Mouse (Mus musculus) B cell, adult 2 months (primary cell): Measurements from ENCODE around the gene Tbl1xr1.

Experiments
- DNase-seq, 2 experiments: peaks; one replicate each; pipeline ENCODE4 v3.0.0; 2022

Tbl1xr1 gene

DNA sequence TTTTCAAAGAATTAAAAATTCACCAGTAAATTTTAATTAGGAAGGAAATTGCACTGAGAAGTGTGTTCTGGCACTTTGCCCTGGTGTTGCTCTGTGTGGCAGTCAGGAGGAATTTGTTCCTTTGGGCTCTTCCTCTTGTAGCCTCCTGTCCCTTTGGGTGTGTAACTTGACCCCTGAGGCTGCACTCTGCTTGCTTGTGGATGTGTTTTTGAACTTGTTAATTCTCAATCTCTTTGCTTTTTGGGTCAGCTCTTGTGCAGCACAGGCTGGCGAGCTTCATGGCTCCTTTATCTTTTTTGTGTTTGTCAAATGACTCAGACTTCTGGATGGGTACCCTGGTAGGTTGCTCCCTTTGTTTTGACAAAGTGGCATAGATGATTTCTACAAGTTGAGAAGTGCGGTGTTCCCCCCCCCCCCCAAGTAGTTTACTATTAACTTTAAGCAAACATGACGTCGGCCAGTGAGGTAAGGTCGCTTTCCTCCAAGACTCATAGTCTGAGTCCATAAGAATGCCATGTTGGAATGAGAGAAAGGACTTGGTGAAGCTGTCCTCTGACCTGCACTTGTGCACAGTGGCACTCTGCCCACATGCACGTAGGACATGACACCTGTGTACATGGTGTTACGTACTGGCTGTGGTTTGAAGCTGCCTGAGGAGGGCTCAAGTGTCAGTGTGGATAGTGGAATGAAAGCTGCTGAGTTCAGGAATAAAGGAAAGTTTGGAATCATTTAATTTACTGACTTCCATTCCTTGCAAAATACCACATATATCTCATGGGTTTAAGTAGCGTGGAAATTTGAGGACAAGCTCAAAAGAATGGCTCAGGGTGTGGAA lies 14.2 kb downstream of the Tbl1xr1 start:
- DNase-seq = no peak

DNA sequence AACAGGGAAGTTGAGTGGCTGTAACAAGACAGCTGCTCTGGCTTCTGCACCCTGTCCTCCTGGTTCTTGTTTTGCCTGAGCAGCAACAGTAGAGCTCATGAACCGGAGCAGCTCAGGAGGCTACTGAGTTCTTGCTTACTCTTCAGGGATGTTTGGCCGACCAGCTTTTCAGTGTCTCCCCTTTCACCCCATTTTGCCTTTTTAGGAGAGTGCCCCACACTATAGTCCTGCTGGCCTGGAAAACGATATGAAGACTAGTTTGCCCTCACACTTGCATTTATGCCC lies 14.8 kb downstream of the Tbl1xr1 start:
- DNase-seq = no peak

DNA sequence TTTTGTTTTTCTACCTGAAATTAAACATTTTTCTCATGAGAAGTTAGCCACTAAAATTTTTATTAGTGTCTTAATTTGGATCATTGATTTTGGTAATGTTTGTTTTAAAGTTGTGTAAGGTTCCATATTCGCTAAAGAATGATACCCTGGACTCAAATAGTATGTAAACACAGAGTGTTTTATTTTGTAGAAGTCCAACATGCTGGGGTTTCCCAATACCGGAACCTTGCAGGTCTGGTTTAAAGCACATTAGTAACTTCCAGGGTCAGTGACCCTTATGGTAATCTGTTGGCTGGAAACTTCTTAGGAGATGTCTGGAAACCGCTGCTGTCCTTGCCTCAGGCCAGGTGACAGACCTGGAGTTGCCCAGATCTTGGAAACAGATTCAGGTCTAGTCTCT lies 15.2 kb downstream of the Tbl1xr1 start:
- DNase-seq = no peak

DNA sequence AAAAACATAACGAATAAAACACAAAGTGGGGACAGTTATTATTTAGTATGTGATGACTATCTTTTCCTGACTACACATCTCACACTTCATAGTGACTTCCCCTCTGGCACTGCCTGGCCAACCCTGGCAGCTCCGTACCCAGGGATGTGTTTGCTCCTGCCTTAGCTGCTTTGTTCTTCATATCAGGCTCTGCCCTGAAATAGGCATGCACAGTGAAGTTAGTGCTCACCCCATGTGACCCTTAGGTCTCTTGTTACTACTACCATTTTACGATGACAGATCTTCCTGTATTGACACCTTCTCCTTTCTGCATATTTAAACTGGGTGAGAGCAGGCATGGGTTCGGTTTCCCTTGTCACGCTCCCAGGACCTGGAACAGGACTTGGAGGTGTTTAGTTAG lies 16.3 kb downstream of the Tbl1xr1 start:
- no peak for DNase-seq

DNA sequence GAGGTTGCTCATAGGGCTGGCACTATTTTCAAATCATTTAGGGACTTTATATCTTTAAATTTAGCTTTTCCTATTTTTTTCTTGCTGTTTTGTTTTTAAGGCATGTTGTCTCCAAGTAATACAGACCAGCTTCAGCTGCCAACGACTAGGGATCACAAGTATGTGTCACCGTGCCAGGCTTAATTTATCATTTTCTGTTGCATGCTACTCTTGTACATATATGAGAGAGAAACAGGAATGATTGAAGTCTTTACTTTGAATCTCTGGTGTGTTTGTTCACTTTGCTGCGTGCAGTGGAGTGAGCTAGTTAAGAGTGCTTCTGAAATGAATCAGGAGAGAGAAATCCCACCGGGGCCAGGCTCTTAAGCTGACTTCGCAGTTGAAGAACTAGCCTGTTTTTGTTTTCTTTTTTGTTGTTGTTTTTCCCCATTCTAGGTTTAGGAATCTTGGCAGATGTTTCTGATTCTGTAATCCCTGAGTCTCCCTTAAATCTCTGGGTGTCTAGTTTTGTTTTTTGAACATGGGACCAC lies 27.6 kb downstream of the Tbl1xr1 start:
- no peak for DNase-seq

DNA sequence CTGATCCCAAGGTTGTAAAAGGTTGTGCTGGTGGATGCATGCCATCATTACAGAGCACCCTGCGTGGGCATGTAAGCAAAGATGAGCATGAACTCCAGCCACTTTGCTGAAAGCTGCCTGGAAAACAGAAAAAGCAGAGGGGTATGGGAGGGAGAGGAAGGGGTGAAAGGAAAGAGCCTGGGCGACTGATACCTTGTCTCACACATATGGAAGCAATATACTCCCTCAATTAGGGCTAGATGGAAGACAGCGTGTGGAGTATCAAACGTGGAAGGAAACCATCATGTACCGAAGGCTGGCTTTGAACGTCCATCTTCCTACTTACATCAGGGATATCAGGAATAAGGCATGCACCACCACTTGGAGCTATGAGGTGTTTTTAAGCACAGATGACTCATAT lies 29.0 kb downstream of the Tbl1xr1 start:
- no peak for DNase-seq

DNA sequence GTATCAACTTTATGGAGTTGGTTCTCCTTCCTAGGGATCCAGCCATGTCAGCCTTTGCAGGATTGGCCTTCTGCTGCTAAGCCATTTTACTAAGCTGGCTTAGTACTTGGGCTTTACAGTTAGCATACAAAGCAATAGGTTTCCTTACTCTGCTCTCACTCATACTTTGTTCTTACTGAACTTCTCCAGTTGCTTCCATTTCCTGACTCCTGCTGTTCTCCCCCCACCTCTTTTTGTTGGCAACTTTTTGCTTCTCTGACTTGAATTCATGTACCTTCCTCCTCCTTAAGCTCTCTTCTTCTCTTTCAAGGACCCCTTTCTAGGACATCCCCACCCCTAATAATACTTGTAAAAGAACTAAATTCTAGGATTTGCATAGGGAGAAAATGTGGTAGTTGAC lies 31.6 kb downstream of the Tbl1xr1 start:
- no peak for DNase-seq

DNA sequence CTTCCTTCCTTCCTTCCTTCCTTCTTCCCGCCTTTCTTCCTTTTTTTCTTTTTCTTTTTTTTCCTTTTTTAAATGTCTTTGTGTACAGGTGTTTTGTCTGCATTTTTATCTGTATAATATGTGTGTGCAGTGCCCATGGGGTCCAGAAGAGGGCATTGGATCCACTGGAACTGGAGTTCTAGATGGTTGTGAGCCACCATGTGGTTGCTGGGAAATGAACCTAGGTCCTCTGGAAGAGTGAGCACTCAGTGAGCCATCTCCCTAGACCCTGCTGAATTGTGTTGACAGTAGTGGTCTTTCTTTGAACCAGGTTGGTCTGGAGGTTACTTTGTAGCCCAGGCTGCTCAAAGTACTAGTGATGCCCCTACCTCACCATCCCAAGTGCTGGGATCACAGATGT lies 33.2 kb downstream of the Tbl1xr1 start:
- DNase-seq = peak; percentile 29 to 45

DNA sequence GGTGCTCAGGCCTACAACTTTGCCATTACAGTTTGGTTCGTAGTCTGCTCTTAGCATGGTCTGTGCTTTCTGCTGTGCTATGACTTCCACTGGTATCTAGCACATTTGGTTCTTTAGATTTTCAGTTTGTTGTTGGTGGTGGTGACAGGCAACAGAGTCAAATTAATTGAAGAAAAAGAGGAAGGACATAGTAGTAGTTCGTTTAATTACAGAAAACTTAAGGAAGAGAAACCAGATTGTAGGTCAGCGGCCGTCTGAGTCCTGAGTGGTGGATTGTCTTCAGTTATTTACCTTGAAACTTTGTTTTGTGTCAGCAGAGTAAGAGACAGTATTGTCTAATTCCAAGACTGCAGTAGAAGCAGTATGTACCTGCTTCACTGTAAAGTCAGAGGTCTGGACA lies 37.3 kb downstream of the Tbl1xr1 start:
- DNase-seq = peak in 1 of 2 experiments; percentile 24

DNA sequence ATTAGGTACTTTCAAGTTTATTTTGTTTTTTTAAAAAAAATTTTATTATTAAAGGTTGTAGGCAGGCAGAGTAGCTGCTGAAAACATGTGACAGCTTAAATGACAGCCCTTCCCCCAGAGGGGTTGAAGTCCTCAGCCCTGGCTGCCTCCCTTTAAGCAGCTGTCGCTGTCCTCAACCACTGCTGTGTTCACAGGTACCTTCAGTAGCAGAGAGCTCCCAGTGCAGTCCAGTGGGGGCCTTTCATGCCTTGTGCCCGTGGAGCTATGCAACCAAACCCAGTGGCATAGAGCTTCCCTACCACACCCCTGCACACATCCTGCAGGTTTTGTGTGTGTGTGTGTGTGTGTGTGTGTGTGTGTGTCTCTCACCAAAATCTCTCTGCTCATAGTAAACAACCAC lies 38.8 kb downstream of the Tbl1xr1 start:
- peak; percentile 25 to 29 for DNase-seq

DNA sequence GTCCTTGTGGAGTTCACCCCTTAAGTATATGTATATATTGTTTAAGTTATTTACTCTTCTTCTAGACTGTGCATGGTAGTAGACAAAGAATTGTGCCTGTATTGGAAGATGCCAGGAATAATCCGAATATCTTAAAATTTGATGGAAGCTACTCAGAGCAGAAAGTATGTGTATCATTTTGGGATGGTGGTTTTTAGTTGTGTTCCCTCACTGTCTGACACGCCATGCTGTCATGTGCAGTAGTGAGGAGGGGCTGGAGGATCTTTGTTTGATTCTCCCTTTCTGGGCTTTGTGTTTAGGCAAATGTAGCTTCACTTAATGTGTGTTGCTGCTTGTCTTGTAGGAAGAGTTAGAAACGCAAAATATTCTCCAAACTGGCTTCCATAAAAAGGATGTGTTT lies 39.2 kb downstream of the Tbl1xr1 start:
- DNase-seq = no peak

DNA sequence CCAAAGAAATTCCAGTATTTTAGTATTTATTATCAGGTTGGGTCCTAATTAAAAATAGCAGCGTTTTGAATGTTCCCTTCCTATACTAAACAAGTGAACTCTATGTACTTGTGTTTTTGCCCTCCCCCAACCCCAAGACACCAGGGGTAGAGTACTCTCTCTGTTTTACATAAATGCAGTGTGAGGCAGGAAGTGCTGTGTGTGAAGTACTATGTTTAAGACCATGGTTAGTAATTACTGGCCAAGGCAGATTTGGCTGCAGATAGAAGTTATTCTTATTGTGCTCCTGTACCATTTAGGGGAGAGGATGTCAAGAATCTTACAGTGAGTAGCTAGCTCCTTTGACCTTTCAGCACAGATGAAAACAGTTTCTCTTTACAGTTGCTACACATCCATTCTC lies 39.7 kb downstream of the Tbl1xr1 start:
- DNase-seq = no peak

DNA sequence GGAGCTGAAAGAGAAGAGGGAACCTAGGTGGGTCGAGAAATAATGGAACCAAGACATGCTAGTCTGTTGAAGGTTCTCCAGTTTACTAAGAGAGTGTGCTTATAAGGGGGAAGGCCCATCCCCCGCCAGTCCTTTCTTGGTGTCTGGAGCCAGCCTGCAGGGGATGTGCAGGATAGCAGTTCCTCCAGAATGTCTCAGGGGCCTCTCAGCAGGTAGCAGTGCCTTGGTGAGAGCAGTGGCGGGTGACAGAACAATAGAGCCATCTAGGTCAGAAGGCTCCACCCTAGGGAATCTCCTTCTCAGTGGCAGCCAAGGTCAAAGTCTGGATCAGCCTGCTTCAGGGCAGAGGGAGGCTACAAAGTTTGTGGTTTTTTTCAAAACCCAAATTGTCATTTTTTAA lies 45.3 kb downstream of the Tbl1xr1 start:
- peak; percentile 36 to 44 for DNase-seq

DNA sequence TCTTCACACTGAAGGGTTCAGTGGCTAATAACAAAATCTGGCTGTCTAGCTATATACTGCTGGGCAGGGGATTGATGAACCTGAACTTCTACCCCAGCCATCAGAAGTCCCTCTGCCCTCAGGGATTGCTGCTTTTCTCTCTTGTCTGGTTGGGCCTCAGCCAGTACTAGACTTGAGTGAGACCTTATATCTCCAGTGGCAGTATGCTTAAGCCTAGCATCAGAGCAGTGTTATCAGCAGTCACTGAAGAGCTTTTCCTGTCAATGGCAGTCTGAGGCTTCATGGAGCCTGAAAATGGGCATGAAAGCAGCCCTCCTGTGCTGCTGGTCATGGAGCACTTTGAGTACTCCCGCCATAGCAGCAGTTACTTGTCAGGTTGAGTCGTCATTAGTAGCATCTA lies 46.7 kb downstream of the Tbl1xr1 start:
- no peak for DNase-seq

DNA sequence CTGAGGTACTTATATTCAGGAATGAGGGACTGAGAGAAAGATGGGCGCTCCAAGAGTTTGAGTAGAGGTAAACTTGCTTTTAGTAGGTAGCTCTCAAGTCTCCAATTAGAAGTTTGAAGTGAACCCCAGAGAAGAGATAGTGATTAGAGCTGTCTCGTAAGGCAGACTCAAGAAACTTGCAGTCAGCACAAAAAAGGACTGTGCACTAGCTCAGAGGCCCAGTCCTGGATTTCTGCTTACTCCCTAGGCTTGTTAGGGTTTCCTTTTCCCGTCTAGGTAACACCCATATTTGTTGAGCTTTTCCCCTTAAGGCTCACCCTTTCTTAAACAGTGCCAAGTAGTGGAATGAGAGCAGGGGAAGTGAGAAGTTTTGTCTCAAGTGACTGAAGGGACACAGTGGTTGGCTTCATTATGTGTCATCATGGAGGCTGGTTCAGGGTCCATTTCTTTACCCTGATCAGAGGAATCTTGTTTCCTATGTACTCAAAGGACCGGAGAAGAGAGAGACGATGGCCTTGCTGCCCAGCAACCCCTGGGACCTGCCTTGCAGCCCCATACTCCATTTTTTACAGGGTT lies 49.9 kb downstream of the Tbl1xr1 start:
- peak in 1 of 2 experiments; percentile 21 for DNase-seq

DNA sequence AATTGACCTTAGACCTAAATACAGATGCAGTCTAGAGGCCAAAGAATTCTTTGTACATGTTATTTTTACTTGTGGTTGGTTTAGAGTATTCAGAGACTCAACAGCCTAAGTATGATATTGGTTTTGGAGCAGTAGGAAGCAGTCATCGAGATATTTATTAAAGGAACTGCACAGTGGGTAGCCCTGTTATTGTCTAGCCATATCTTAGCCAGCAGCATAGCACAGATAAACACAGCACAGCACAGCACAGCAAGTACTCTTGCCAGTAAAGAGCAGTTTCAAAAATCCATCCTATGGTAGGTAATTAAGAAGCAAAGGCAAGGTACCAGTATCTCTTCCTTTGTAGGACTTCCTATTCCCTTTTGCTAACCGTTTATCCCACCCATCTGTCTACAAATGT lies 54.8 kb downstream of the Tbl1xr1 start:
- DNase-seq = no peak

DNA sequence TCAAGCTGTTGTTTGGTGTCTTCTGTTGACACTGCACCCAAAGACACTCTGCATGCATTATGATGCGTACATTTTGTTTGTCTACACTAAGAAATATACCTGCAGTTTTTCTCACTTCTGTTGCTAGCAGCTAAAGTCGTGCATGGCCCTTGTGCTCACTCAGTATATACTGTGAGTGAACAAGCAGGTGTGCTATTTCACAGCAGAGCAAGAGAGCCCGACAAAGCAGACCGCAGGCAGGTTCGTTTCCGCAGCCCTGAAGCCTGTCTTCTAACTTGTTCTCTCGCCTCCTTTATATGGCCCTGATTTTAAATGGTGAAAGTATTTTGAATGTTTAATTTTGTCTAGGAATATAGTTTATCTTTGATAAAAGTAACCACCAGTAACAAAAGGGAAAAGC lies 57.2 kb downstream of the Tbl1xr1 start:
- DNase-seq = no peak

DNA sequence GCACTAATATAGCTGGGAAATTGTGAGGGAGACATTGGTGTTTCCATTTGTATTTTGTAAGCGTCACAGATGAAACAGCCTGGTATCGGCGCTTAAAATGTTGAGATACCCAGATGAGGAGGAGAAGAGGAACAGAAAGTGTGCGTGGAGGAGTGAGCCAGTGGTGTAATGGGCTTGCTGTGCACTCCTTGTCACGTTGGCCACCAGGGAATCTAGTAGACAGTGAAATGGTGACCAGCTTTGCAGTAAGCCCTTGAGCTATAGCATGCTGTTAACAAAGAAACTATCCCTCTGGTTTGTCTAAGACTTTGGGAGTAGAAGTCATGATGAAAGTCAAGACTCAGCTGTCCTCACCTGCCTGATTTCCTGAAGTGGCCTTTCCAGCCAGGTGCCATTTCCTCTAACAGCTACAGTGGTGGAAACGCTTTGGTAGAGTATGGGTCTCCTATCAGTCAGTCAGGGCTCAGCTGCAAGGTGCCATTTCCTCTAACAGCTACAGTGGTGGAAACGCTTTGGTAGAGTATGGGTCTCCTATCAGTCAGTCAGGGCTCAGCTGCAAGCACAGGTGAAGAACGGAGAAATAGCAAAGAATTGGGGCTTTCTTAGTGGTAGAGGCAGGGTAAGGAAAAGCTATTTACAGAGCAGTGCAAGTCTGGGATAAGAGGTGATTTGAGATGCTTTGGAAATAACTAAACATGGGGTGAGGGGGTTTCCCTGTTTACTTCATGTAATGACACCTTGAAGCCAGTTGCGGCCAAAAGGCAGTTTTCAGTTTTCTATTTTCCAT lies 61.5 kb downstream of the Tbl1xr1 start:
- DNase-seq = peak; percentile 59 to 66

DNA sequence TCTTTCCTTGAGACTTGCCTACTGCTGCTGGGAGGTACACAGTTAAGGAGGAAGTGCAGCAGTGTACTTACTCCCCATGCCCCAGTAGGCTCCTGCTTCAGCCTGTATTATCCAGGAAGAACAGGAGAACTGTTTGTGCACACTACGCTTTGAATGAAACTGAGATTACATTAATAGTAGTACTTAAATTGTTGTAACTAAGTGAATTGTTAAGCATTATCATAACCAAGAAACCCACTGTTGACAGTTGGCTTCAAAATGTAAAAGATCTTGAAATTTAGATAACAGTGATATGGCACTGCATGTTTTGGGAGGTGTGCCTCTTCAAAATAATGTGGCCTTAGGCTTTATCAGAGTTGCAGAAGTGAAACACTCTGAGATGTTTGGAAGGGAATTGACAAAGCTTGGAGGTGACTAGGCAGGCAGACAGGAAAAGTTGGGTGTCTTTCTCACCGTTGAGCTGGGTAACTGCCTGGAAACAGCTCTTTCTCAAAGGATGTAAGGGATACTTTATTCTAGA lies 62.2 kb downstream of the Tbl1xr1 start:
- DNase-seq = no peak

DNA sequence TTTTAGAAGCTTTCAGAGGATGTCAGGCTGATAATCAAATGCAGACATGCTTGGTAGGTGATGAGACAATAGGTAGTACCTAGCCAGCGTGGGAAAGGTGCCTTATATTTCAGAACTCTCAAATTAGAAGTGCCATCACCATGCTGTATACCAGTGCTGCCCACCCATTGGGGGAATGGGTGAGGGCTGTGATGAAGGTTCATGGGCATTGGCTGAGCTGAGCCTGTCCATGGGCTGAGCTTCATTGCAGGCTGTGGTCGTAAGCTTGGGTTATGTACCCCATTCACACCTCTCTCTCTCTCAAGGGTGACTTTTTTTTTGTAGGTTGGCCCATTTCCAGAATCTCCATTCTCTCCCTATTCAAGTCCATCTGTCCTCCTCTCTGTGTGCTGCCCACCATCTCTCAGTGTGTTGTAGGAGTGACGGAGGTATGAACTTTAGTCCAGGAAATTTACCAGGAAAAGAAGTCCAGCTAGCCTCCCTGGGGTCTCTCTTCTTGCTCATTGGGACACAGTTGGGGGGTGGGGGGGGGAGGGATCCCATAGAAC lies 63.7 kb downstream of the Tbl1xr1 start:
- DNase-seq = no peak

DNA sequence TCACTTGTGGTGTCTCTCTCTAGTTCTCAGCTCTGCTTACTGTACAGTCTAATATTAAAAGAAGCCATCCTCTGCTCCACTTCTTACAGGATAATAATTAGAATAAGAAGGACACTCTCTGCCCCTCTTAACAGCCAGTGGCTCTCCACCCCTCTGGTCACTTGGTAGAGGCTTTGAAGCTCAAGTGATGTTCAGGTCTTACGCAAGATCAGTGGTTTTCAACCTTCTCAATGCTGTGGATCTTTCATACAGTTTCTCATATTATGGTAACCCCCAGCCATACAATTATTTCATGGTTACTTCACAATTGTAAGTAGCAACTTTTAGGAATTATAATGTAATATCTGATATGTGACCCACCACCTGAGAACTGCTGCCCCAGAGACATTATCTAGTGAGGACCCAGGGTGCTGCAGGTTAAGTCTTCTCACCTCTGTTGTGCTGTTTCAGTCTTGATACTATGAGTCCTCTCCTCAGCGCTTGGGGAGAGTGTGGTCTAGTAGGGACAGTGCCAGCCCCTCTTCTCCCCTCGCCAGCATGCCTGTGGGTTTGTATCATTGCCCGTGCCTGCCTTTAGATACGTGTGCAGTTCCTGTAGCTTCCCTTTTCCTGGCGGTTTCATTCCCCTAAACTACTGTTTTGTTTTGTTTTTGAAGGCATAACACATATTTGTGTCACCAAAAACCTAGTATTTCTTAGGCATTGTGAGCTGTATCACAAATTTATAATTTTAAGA lies 65.7 kb downstream of the Tbl1xr1 start:
- no peak for DNase-seq

DNA sequence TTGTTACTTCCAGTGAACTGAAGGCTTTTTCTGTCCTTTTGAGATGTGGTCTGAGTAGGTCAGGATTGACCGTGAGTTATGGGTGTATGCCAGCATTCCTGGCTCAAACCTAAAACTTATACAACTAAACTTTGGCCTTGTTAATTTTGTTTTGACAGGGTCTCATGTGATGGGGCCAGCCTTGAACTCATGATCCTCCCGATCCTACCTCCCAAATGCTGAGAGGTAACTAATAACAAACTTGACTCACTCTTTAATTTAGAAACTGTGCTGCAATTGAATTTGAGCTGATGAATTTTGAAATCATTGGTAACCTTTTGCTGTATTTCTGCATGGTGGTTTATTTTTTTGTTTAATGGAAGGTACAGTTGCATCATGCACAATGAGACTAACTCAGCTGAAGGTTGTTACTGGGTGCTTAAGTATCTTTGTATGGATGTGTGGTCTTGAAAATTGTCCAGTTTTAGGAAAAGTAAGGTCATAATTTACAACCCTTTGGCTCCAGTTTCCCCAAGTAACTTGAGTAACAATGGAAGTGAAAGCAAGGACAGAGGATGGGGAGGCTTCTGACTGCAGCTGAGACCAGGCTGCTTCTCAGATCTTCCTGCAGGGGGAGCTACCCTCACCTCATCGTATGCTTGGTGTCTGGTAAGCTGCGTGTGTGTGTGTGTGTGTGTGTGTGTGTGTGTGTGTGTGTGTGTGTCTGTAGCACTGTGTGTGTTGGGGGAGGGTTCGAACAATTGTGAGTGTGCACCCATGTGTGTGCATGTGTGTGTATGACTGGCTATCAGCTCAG lies 66.6 kb downstream of the Tbl1xr1 start:
- DNase-seq = peak; percentile 72 to 75
